Mouse (Mus musculus): ENCODE results near the gene Skap1.
"Not testable (repeated sequence)": the region's sequence is repeated elsewhere in the genome, so short reads cannot be mapped to it uniquely, and the experiment has no call there.

Skap1 gene

GRCm38 (mm10) chr11:96696168-96696727, 231.9 kb downstream of the Skap1 start:
- no peak for DNase-seq (ENCODE audit: low read depth, low spot score)

GRCm38 (mm10) chr11:96696842-96697455, 232.6 kb downstream of the Skap1 start:
- peak; percentile 93 for DNase-seq (ENCODE audit: low read depth, low spot score)

DNA sequence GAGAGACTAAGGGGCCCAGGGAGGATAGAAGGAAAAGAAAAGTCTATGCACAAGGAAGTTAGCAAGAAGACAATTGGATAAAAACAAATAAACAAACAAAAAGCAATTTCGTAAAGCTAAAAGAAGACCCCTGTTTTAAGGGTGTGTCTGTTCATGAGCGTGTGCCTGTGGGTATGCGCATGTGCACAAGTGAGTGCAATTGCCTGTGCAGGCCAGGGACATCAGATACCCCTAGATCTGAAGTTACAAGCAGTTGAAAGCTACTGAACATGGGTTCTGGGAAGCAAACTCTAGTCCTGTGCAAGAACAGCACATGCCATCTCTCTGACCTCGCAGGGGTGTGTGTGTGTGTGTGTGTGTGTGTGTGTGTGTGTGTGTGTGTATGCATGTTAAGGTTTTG, 233.1 kb downstream of the Skap1 start:
- DNase-seq (ENCODE audit: low read depth, low spot score): no peak

GRCm38 (mm10) chr11:96703813-96704212, 239.4 kb downstream of the Skap1 start:
- no peak for DNase-seq (ENCODE audit: low read depth, low spot score)

- no peak for DNase-seq (ENCODE audit: low read depth, low spot score)
Measured at GRCm38 (mm10) chr11:96711268-96711667, 246.9 kb downstream of the Skap1 start.

- no peak for DNase-seq (ENCODE audit: low read depth, low spot score)
Measured at GRCm38 (mm10) chr11:96711670-96712069, 247.3 kb downstream of the Skap1 start.

- peak; percentile 99 for DNase-seq (ENCODE audit: low read depth, low spot score)
Measured at GRCm38 (mm10) chr11:96713210-96714005, 249.0 kb downstream of the Skap1 start.

DNA sequence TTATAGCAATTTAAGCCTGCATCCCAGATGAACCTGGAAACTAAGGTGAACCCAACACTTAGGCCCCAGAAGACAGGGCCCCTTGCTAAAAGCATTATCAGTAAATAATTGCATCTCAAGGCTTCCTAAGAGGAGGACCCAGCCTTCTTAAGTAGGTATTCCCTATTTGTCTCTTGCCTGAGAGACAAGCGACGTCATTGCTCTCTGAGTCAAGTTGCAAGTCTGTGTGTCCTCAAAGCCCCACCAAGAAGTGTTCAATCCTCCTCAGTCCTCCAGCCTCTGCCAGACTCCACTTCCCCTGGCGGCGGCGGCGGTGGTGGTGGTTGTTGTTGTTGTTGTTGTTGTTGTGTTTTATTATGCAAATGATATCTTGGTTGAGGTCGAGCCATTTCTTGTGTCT, 249.6 kb downstream of the Skap1 start:
- DNase-seq (ENCODE audit: low read depth, low spot score): peak; percentile 83

DNA sequence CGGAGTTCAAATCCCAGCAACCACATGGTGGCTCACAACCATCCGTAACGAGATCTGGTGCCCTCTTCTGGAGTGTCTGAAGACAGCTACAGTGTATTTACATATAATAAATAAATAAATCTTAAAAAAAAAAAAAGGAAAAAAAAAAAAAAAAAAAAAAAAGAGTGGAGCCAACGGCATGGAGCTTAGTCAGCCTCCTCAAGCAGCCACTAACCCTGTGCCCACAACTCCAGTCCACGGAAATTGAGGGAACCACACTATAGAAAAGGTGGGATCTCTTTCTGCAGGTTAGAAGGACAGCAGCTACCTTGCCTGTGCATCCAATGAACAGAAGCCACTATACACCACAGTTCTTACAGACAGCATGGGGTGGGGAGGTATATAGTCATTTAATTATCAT, 250.8 kb downstream of the Skap1 start:
- not testable (repeated sequence) for DNase-seq (ENCODE audit: low read depth, low spot score)

GRCm38 (mm10) chr11:96718609-96719008, 254.2 kb downstream of the Skap1 start:
- no peak for DNase-seq (ENCODE audit: low read depth, low spot score)

- no peak for DNase-seq (ENCODE audit: low read depth, low spot score)
Measured at GRCm38 (mm10) chr11:96725833-96726232, 261.4 kb downstream of the Skap1 start.

DNA sequence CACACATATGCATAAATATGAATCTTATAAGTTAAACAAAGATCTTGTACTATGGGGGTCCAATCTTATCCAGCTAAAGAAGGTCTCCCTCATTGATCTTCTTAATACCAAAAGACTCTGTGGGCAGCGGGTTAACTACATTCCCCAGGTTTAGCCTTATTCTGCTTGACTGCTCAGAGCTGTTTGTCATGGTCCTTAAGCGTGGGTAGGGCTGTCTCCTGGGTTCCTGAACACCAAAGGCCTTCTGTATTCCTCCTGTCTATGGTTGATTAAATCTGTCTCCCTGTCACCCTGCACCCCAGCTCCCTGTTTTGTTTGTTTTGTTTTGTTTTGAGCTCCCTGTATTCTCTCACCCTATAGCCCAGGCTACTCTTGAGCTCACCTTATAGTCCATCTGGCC, 264.2 kb downstream of the Skap1 start:
- DNase-seq (ENCODE audit: low read depth, low spot score): no peak

DNA sequence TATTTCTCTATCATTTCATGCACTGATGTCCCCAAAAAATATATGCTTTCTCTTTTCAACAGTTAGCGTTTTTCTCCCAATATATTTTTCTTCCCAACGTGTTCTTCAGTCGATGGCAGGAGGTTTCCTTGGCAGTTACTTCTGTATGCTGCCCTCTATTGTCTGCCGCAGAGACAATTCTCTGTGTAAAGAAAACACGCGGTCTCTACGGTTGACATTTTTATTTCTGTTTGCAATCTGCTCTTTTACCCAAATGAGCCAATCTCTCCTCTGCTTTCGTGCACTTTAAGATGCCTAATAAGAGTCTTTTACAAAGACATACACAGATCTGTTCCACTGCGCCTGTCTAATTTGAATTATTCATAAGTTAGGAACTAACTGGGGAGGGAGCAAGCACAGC, 265.1 kb downstream of the Skap1 start:
- DNase-seq (ENCODE audit: low read depth, low spot score): no peak

- DNase-seq (ENCODE audit: low read depth, low spot score): no peak
Measured at GRCm38 (mm10) chr11:96730327-96730726, 265.9 kb downstream of the Skap1 start.

DNA sequence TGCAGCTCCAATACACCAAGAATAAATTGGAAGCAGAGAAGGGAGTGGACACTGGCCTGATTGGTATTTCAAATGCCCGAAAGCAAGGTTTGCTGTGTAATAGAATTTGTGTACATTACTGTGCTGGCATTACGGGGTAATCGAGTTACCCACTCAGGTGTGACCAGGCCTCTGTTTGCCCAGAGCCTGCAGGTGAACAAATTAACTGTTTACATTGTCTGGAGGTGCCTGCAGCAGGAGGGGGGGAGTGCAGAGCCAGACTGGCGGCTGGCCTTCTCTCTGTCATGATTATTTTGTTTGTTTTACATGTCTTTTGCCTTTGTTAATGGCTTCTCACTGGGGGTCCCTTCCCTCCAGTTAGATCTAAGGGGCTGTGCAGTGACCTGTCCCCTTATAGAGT, 268.3 kb downstream of the Skap1 start:
- no peak for DNase-seq (ENCODE audit: low read depth, low spot score)

- peak; percentile 83 for DNase-seq (ENCODE audit: low read depth, low spot score)
Measured at GRCm38 (mm10) chr11:96735908-96736307, 271.5 kb downstream of the Skap1 start.

GRCm38 (mm10) chr11:96736361-96736760, 272.0 kb downstream of the Skap1 start:
- DNase-seq (ENCODE audit: low read depth, low spot score): peak; percentile 15

GRCm38 (mm10) chr11:96737673-96738471, 273.5 kb downstream of the Skap1 start:
- DNase-seq (ENCODE audit: low read depth, low spot score): peak; percentile 27

DNA sequence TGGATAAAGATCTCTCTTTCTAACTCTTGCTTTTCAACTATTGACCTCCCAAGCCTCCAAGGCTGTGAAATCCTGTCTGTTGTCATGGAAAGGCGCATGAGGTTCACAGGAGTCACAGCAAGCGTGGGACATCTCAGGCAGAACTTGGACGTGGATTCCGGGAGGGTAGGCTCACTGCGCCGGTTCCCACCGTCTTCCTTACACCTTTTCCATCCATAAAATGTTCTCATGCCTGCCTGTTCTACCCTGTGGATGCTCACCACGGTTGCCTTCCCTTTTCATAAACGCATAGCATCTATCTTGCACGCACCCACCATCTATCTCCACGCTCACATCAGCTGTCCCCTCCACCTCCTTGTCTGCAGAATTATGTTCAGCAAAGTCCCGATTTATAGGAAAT, 276.4 kb downstream of the Skap1 start:
- no peak for DNase-seq (ENCODE audit: low read depth, low spot score)

- DNase-seq (ENCODE audit: low read depth, low spot score): peak; percentile 73
Measured at GRCm38 (mm10) chr11:96741995-96742394, 277.6 kb downstream of the Skap1 start.

DNA sequence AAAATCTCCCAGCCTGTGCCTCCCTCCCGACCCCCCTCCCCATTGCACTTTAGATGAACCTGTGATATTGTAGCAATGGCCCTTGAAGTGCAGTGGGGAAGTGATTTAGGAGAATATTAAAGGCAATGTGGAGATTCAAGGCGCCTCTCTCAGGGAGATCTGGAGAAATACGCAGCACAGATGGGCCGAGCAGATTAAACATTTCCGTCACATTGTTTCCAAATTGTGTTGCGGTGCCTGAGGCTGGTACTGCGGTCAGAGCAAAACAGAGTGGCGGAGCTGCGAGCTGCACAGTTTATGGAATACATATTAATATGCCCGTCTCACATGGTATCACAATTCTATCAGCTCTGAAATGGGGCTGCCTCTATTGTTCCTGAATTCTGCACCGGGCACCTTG, 278.6 kb downstream of the Skap1 start:
- no peak for DNase-seq (ENCODE audit: low read depth, low spot score)

DNA sequence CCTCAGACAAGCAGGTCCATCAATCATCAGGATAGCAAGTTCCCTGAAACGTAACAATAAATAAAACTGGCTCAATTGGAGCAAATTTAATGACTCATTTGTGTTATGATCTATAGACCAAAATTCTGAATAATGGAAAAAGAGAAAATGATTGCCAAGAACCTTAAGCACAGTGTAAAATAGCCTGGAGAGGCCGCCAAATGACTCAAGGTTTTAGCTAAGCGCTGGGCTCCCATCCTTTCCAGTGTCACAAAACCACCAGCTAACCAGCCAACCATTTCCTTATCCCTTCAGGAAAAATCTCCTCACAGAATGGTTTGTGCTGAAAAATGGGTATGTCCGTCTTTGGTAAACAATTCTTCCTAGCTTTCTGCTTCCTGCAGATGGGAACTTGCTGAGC, 279.5 kb downstream of the Skap1 start:
- no peak for DNase-seq (ENCODE audit: low read depth, low spot score)
